Mouse (Mus musculus) ES-E14 (cell line): ENCODE results near the gene Alcam. TPM values are rescaled to one million over a fixed set of nuclear protein-coding genes. Genes with fewer than 3 reads are reported as not detected.
A peak's percentile ranks its signal among the peaks of the same experiment; 100 is the strongest.

Experiments
- DNase-seq: peaks from one replicate; pipeline ENCODE4 v3.0.0-alpha.2; 2013; ENCODE audit warnings: low read depth, low spot score
- H3K27ac ChIP-seq: 2 replicates; pipeline ENCODE4 v1.5.1; 2012; ENCODE audit warnings: low read depth, mild to moderate bottlenecking, low read length, moderate library complexity, mixed read lengths; ENCODE audit not compliant: poor library complexity, insufficient read depth, severe bottlenecking
- H3K36me3 ChIP-seq: 2 replicates; pipeline ENCODE4 v1.6.1; 2012; ENCODE audit warnings: mild to moderate bottlenecking, low read length, moderate library complexity, mixed read lengths; ENCODE audit not compliant: control insufficient read depth, poor library complexity, insufficient read depth, severe bottlenecking
- H3K4me1 ChIP-seq, 2 experiments: fragments of 150-350 bp in 1 of 2; sonication (generic) in 1 of 2; 2 replicates each; pipeline ENCODE4 v1.6.1; 2012; ENCODE audit warnings: low read length in 2 of 2, mild to moderate bottlenecking in 1 of 2, mixed read lengths in 1 of 2; ENCODE audit not compliant: control insufficient read depth in 2 of 2, insufficient read depth in 2 of 2, poor library complexity in 1 of 2
- H3K4me3 ChIP-seq, 2 experiments: fragments of 150-350 bp in 1 of 2; sonication (generic) in 1 of 2; 2 replicates each; pipeline ENCODE4 v1.5.1; 2012; ENCODE audit warnings: low read length in 2 of 2, low read depth in 1 of 2, mild to moderate bottlenecking in 1 of 2, mixed read lengths in 1 of 2; ENCODE audit not compliant: insufficient read depth in 1 of 2, poor library complexity in 1 of 2, severe bottlenecking in 1 of 2
- H3K9ac ChIP-seq: 2 replicates; pipeline ENCODE4 v1.6.1; 2012; ENCODE audit warnings: low read depth, mild to moderate bottlenecking, low read length, mixed read lengths; ENCODE audit not compliant: poor library complexity, insufficient read depth, severe bottlenecking
- H3K9me3 ChIP-seq: fragments of 150-350 bp; sonication (generic); 2 replicates; pipeline ENCODE4 v1.6.1; 2012; ENCODE audit warnings: low read depth, mild to moderate bottlenecking, low read length; ENCODE audit not compliant: control insufficient read depth, insufficient read depth
- CHD2 ChIP-seq: IDR thresholded peaks from 2 replicates; pipeline ENCODE4 v1.6.1; 2014; ENCODE audit warnings: mild to moderate bottlenecking, low read depth, low read length, inconsistent platforms
- HCFC1 ChIP-seq: IDR thresholded peaks from 2 replicates; pipeline ENCODE4 v1.6.1; 2012; ENCODE audit warnings: low read length, inconsistent platforms, borderline replicate concordance; ENCODE audit not compliant: insufficient read depth
- MAFK ChIP-seq: IDR thresholded peaks from 2 replicates; pipeline ENCODE4 v1.6.1; 2014; ENCODE audit warnings: mild to moderate bottlenecking, low read depth, low read length, inconsistent platforms; ENCODE audit not compliant: insufficient read depth
- ZC3H11A ChIP-seq: IDR thresholded peaks from 2 replicates; pipeline ENCODE4 v1.6.1; 2012; ENCODE audit warnings: low read depth, mild to moderate bottlenecking, inconsistent platforms, low read length, borderline replicate concordance
- ZNF384 ChIP-seq: IDR thresholded peaks from 2 replicates; pipeline ENCODE4 v1.6.1; 2012; ENCODE audit warnings: low read depth, low read length, inconsistent platforms
- in situ Hi-C, 2 experiments: fragments of 600-800 bp; cut with MboI; formaldehyde crosslinking; loops; one replicate each; pipeline ENCODE4 v1.15.1; 2025; ENCODE audit warnings: low sequenced_read_pairs in 2 of 2, inconsistent platforms in 1 of 2; ENCODE audit not compliant: unreplicated experiment in 2 of 2
- total RNA-seq: library from RNA; depleted of rRNA; stranded (reverse); fragments of 300-350 nt; gene quantifications from 2 replicates; pipeline ENCODE4 v1.2.3, GENCODE M21; 2012; rRNA removed

The Alcam gene
- 1.8 and 8.1 TPM in 2 replicates for total RNA-seq

- Histone ChIP-seq H3K27ac (no peak within 1 kb of the TSS), H3K4me1 (peaks cover 2 to 6% of the 10 kb centered on the region in 2 experiments; a peak in 1 of 4 replicates)
Observed at GRCm38 (mm10) chr16:52453971-52454514, at the start of gene Alcam. Gene Alcam, minus strand, starts transcription at chr16:52454074.

DNA sequence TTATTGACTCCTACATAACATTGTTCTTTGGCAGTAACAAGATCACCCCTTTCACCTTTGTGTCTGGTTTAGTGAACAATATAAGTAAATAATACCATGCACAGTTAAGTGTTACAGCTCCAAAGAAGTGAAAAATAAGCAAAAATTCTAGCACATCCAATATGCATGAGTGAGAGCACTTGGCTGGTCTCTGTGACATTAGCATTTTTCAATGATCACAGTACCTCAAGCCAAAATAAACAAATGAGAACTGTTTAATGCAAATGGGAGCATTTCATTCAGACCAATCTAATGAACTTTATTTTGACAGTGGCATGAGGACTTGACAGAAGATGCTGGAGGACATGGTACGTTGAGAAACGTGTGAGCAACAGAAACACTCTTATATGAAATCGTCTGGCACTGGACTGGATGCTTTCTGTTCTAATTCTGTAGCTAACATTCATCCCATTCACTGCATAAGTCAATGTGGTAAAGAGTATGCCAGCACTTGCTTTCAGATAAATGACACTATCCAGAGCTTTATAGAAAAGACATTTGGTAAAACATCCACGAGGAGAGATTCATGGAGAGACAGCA lies 45.0 kb upstream of the Alcam start:
- Histone ChIP-seq H3K36me3 (no peaks in the 10 kb centered on the region), H3K9me3 (no peaks in the 10 kb centered on the region), H3K27ac (no peak overlapping the region), H3K9ac (no peak overlapping the region), H3K4me3 (no peak overlapping the region), H3K4me1 (no peaks in the 10 kb centered on the region)
- no peak for DNase-seq
- no peak for TF ChIP-seq HCFC1
- no peak for TF ChIP-seq MAFK
- no peak for TF ChIP-seq ZC3H11A
- TF ChIP-seq CHD2: no peak
- in situ Hi-C loops: no loop called here

More at GRCm38 (mm10) chr16:52453971-52454514, at the start of gene Alcam:
- no peaks in the 10 kb centered on the region for H3K36me3 ChIP-seq
- no peak for TF ChIP-seq CHD2
- TF ChIP-seq MAFK: no peak
- TF ChIP-seq ZC3H11A: no peak
- TF ChIP-seq HCFC1: no peak
- no peak for TF ChIP-seq ZNF384
- peak within 1 kb of the TSS; percentile 62 to 94; a peak in 3 of 4 replicates for H3K4me3 ChIP-seq
- H3K9ac ChIP-seq: peak within 1 kb of the TSS; percentile 45; the same call in 1 of the 2 replicates
- H3K9me3 ChIP-seq: no peaks in the 10 kb centered on the region
- DNase-seq: no peak
- in situ Hi-C loops: no loop called here

DNA sequence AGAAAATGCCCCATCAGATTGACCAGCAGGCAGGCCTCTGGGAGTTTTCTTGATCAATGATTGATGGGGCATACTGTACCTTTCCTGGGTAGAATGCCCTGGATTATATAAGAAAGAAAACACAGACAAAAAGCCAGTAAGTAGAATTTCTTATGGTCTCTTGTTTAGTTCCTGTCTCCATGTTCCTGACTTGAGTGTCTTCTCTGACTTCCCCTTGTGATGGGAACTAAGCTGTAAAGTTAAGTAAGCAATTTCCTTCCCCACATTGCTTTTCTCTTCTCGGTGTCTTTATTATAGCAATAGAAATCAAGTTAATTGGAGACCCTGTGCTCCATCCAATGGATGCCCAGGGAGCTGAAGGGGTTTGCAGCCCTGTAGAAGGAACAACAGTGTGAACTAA lies 36.7 kb upstream of the Alcam start:
- Histone ChIP-seq H3K4me1 (no peaks in the 10 kb centered on the region), H3K9me3 (no peaks in the 10 kb centered on the region), H3K27ac (no peak overlapping the region), H3K4me3 (no peak overlapping the region), H3K9ac (no peak overlapping the region), H3K36me3 (no peaks in the 10 kb centered on the region)
- in situ Hi-C loops: no loop called here
- no peak for TF ChIP-seq ZNF384
- TF ChIP-seq HCFC1: no peak
- TF ChIP-seq MAFK: no peak
- no peak for TF ChIP-seq ZC3H11A
- no peak for DNase-seq

GRCm38 (mm10) chr16:52474235-52474634 lies 20.4 kb upstream of the Alcam start:
- no peak for TF ChIP-seq ZC3H11A
- H3K36me3 ChIP-seq: no peaks in the 10 kb centered on the region
- in situ Hi-C loops: no loop called here
- DNase-seq: no peak
- no peaks in the 10 kb centered on the region for H3K4me1 ChIP-seq
- no peak overlapping the region for H3K9ac ChIP-seq
- no peak overlapping the region for H3K4me3 ChIP-seq
- no peak overlapping the region for H3K27ac ChIP-seq
- no peaks in the 10 kb centered on the region for H3K9me3 ChIP-seq

- in situ Hi-C loops: no loop called here
- TF ChIP-seq CHD2 (no peak), ZC3H11A (no peak), HCFC1 (no peak)
- H3K27ac ChIP-seq: no peak overlapping the region
- no peak overlapping the region for H3K4me3 ChIP-seq
- no peaks in the 10 kb centered on the region for H3K9me3 ChIP-seq
- H3K4me1 ChIP-seq: no peaks in the 10 kb centered on the region
- H3K9ac ChIP-seq: no peak overlapping the region
- H3K36me3 ChIP-seq: no peaks in the 10 kb centered on the region
- DNase-seq: no peak
Observed at GRCm38 (mm10) chr16:52473089-52473488, 19.2 kb upstream of the Alcam start.
